Mouse (Mus musculus) thymus, adult 18-20 months (tissue): Measurements from ENCODE around the gene Fgd2.

Experiments used
- DNase-seq, 2 experiments: peaks; one replicate each; pipeline ENCODE4 v3.0.0; 2022; ENCODE audit warnings: mixed read lengths in 2 of 2

Gene Fgd2

DNA sequence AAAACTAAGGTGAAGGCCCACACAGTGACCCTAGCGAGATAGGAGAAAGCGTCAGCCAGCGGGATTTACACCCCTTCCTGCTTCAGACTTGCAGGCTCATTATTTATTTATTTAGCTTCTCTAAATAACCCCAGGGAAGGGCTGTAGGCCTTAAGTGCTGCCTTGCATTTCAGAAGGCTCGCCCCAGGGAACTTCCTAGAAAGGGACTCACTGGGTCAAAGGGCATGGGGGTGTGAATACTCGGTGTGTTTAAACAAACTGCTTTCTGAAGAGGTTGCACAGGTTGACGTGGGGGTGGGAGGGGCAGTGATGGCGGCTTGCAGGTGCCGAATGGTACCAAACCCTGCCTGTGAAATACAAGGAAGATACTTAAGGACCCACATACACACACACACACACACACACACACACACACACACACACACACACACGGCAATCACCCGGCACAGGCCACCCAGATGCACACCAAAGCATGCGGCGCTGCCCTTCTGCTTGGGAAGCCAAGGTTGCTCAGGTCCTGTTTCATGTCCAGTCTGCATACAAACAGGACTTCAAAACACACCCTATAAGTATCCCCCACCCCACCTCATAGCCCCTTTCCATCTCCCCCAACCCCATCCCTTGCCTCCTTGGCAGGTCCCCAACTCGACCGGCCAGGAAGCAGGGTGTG lies 38.7 kb downstream of the Fgd2 start:
- DNase-seq, result no peak

DNA sequence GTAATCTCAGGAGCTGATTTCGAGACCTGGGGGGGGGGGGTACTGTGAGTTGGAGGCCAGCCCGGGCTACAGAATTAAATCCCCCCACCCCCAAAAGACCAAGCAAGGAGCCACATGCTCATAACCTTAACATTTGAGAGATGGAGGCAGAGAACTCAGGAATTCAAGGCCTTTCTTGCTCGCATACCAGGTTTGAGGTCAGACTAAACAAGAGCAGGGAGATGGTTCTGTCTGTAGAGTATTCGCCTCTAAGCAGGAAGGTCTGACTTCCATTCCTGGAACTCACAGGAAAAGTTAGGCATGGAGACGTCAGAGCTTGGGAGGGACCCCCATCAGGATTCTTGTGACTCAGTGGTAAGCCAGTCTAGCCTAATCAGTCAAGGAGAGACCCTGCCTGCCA lies 39.3 kb downstream of the Fgd2 start:
- no peak for DNase-seq

DNA sequence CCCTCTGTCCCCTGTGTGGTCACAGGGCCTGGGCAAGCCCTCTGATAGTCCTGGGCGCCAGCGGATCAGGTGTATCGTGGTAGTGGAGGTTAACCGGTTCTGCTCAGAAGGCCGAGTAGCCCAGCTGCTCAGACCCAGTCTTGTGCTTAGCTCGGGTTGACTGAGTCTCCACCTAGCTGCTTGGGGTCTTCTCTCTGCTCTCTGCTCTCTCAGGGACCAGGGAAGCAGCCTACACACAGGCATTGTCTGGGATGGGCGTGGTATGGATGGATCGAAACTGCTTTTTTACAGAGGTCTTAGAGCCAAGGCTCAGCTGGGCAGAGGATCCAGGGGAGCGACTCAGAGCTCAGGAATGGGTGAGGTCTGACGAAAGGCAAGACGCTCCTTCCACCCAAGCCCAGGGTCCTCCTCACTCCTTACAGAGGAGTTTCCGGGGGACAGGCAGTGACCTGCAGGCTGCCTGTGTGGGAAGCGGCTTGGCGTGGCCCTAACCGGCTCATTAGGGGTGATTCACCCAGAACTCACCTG lies 41.1 kb downstream of the Fgd2 start:
- DNase-seq, result no peak

- no peak for DNase-seq
These were observed 42.5 kb downstream of the Fgd2 start for GRCm38 (mm10) chr17:29403179-29403578.

- DNase-seq, result no peak
These were observed 44.8 kb downstream of the Fgd2 start for GRCm38 (mm10) chr17:29405501-29405900.

- no peak for DNase-seq
These were observed 45.4 kb downstream of the Fgd2 start for GRCm38 (mm10) chr17:29406077-29406476.

DNA sequence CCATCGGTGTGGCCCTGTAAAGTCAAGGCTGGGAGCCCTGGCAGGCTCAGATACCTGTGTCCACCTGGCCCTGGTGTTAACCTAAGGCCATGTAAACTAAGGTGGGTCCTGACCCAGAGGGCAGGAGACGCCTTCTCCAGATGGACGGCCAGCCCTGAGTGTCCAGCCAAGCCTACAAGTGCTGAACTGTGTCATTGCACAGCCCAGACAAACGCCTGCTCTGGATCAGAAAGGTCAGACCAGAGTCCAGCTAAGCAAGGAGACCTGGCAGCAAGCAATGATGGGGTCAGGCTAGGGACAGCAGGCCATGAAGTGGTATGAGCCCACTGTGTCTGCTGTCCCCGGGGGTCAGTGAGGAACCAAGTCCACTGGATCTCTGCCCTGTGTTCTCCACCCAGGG lies 46.7 kb downstream of the Fgd2 start:
- no peak for DNase-seq

DNA sequence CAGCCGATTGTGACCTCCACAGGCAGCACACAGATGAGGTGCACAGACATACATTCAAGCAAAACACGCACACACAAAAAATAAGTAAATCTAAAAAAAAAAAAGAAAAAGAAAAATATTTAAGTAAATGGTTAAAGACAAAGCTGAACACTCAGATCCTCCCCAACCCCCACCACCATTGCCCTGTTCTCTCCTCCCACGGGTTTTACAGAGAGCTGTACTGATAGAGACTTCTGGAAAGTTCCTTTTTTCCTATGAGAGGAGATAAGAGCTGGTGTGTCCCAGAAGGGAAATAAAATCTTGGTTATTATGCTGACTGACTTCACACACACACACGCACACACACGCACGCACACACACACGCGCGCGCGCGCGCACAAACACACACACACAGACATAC lies 47.6 kb downstream of the Fgd2 start:
- DNase-seq, result no peak

DNA sequence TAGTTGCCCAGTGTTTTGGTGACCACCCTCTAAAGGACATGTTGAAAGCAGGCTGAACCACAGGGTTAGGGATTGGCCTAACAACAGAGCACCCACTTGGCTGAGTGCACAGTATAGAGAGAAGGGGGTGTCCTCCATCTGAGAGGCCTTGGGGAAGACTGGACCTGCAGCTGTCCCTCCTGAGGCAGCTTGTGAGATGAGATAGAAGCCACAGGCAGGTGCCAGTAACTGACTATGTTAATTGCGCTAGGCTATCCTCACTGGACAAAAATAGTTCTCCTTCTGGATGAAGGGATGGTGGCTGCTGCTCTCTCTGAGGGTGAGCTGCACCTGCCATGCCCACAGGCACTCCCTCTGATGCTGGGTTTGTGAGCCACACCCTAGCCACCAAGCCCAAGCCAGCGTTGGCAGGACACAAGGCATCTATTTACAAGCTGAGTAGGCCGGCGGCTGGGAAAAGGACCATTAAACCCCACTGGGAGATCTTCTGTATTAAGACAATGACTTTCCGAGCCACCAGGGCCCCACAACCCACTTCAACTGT lies 49.2 kb downstream of the Fgd2 start:
- DNase-seq, result no peak

DNA sequence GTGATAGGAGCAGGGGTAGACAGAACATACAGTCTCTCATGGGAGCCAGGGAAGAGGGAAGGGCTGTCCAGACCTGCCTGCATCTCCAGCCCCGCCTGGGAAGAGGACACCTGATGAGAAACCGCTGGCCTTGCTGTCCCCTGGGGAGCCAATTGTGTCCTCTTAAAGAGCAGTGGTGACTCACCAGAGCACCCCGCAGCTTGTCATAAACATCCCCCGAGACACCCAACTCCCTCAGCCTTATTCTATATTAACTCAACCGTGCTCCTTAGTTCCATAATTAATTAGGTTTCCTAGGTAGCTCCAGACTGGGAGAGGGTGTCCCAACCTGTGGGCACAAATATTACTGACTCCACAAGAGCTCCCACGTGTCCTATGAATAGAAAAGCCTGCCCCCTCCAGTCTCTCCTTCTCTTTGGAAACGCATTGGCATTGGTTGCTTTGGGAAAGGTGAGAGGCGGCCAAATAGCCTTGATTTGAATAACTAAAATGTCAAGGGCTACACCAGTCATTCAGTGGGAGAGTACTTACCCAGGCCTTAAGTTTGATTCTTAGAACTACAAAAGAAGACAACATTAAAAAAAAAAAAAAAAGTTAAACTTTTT lies 51.2 kb downstream of the Fgd2 start:
- no peak for DNase-seq

- no peak for DNase-seq
These were observed 53.9 kb downstream of the Fgd2 start for GRCm38 (mm10) chr17:29414566-29414965.

DNA sequence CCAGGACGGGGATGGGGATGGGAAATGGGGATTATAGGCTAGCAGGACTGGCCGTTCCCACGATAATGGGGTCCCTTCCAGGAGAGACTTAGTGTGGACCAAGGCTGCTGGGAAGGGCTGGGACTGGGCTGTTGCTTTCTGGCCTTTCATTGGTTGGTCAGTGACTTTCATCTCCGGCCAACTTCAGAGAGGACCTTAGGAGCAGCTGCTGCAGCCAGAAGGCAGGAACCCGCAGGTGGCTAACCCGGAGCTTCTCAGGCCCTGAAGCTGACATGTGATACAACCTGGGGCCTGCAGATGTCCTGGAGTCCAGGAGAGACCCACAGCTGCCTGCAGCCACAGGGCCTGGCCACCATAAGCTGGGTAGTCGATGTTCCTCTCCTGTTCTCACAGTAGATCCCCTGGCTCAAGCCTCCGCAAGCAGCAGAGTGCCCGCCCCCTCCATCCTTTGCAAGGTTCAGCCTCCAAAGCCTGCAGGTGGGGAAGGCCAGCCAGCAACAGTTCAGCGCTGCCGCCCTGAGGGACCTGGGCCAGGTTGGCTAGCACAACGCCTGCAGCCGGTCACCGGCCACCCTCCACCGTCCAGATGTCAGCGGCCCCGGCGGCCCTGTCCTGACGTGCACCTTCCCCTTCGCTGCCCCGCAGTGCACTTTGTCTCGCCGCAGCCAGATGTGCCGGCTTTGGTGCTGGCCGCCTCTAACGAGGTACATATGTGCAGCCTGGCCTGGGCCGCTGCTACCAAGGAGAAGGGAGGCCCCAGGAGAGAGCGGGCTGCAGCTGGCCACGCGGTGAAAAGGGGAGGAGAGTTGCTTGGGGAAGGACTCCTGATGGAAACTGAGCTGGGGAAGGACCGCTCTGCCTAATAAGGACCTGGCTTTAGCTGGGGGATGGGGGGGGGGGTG lies 55.3 kb downstream of the Fgd2 start:
- DNase-seq, result no peak

DNA sequence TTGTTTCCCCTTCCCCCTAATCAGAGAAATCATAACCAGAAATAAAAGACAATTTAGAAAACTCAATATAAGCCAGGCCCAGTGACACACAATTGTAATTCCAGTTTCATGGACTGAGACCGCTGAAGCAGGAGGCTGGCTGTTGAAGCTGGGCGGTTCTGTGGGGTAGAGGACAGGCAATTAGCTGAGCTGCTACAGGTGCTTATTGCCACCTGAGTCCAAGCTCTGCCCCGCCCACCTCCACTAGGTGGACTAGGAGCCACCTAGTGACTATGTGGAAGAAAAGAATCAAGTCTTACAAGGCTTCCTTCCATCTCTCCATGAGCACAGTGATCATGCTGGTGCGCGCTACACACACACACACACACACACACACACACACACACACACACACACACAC lies 56.0 kb downstream of the Fgd2 start:
- DNase-seq, result no peak

- DNase-seq, result no peak
These were observed 58.2 kb downstream of the Fgd2 start for GRCm38 (mm10) chr17:29418758-29419380.

- DNase-seq, result no peak
These were observed 59.4 kb downstream of the Fgd2 start for GRCm38 (mm10) chr17:29419976-29420739.

DNA sequence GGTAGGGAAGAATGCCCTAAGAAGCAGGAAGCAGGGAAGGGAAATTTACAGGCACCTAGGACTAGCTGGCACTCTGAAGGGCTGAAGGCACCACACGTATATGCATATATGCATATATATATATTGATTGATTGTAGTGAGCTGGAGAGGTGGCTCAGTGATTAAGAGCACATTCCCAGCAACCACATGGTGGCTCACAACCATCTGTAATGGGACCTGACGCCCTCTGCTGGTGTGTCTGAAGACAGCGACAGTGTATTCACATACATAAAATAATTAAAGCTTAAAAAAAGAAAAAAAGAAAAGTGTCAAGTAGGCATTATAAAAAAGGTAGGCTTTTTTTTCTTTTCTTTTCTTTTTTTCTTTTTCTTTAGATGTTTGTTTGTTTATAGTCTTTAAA lies 60.6 kb downstream of the Fgd2 start:
- no peak for DNase-seq

- DNase-seq, result no peak
These were observed 61.6 kb downstream of the Fgd2 start for GRCm38 (mm10) chr17:29422337-29422736.

- DNase-seq, result no peak
These were observed 62.3 kb downstream of the Fgd2 start for GRCm38 (mm10) chr17:29422912-29423504.

- no peak for DNase-seq
These were observed 63.3 kb downstream of the Fgd2 start for GRCm38 (mm10) chr17:29423991-29424390.

DNA sequence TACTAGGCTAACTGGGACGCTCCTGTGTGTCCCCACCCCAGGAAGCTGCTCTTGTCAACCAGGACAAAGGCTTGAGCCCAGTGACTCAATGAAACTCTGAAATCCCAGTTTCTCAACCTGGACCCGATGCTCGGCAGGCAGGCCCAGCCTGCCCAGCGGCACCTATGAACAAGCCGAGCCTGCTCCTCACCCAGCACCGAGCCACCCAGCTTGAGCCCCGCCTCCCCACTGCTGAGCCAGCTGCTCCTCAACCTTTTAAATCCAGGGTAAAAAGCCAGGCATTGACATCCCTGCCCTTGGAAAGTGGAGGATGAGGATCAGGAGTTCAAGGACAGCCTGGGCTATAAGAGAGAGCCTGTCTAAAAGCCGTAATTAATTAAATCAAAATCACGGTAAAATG lies 64.6 kb downstream of the Fgd2 start:
- DNase-seq, result no peak

- DNase-seq, result no peak
These were observed 67.5 kb downstream of the Fgd2 start for GRCm38 (mm10) chr17:29428213-29428612.

DNA sequence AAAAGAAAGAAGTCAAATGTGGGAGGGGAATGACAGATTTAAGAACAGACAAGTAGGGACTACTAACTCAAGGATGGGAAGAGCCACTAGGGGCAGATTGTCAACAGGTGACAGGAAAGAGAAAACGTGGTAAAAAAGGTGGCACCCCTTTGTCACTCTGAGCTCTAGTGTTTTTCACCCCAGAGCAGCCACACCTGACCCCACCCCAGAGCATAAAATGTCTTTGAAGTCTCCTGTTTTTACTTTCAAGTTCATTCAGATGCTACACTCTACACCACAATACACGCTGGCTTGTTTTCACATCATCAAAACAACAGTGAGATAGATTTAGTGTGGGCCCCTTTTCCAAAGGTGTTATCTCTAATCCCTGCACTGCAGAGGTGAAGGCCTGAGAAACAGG lies 68.1 kb downstream of the Fgd2 start:
- no peak for DNase-seq
